Mouse (Mus musculus) urinary bladder, postnatal 14 days (tissue): Measurements from ENCODE around the gene Ftcd.

Experiments used
- DNase-seq: peaks from one replicate; pipeline ENCODE4 v3.0.0; 2021; ENCODE audit warnings: low spot score

Ftcd gene

GRCm38 (mm10) chr10:76612473-76612872, 37.0 kb downstream of the Ftcd start:
- no peak for DNase-seq

- DNase-seq, result no peak
Measured at GRCm38 (mm10) chr10:76622411-76622810, 47.0 kb downstream of the Ftcd start.

DNA sequence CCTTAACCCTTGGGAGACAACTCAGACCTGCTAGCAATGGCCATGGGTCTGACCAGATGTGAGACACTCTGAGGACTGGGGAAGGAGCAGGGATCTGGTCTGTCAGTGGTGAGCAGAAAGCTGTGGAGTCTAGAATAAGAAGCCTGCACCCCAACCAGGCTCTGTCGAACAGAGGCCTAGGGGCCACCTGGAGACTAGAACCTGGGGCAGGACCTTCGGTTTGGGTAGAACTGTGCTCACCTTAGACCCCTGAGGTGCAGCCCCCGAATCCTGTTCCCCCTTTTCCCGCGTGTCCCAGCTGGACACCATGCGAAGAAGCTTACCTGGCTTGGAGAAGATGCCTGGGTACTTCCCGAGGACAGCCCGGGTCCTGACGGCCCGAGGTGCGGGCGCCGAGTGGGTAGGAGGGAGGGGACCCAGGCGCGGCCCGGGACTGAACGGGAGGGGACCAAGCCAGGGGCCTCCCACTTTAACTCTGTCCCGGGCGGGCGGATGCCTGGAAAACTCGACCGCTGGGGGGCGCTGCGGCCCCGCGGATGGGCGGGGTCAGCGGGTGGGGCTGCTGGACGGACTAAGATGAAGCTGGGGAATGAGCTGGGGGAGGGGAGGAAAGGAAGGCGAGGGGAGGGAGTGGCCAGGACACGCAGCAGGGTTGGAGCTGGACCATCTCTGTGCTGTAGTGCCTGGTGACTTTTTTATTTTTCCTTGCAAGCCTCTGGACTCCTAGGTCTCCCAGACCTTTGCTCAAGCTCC, 47.7 kb downstream of the Ftcd start, which contains the start of gene Col6a2:
Gene Col6a2 (minus strand): TSS at position 703 of the 753 bp plus-strand sequence.
- DNase-seq, result peak; percentile 92

GRCm38 (mm10) chr10:76623734-76624133, 48.3 kb downstream of the Ftcd start:
- no peak for DNase-seq

- DNase-seq, result no peak
Measured at GRCm38 (mm10) chr10:76624903-76625302, 49.5 kb downstream of the Ftcd start.

GRCm38 (mm10) chr10:76627714-76628113, 52.3 kb downstream of the Ftcd start:
- DNase-seq, result no peak

DNA sequence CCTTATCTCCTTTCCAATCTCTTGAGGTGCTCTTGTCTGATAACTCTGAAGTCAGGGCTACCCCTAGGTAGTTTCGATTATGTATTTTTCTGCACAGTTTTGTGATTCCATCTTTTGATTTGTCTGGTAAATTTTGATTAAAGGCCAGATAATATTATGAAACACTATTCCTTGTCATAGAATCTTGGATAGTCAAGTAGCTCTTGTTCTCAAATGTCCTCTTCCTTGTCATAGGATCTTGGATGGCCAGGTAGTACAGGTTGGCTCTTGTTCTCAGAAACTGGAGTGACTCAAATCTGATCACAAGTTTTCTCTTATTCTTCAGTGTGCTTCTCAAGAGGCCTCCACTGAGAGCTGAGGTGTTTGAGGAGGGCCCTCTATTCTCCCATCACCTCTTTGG, 55.2 kb downstream of the Ftcd start:
- DNase-seq, result no peak

DNA sequence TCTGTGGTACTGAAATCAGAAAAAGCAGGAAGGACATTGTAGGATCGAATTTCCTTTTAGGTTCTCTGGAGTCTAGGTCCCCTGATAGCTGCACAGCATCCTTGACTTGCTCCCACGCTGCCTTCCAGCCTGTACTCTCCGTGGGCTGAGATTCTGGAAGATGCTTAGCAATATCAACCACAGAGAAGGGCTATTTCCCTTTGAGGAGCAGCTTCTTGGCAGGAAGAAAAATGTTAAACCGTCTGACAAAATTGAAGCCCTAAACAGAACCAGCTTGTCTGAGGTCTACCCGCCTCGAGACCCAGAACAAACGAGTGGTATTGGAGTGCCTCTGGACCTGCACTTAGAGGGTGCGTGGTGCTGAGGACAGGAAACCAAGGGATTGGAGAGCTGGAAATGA, 57.2 kb downstream of the Ftcd start:
- no peak for DNase-seq

DNA sequence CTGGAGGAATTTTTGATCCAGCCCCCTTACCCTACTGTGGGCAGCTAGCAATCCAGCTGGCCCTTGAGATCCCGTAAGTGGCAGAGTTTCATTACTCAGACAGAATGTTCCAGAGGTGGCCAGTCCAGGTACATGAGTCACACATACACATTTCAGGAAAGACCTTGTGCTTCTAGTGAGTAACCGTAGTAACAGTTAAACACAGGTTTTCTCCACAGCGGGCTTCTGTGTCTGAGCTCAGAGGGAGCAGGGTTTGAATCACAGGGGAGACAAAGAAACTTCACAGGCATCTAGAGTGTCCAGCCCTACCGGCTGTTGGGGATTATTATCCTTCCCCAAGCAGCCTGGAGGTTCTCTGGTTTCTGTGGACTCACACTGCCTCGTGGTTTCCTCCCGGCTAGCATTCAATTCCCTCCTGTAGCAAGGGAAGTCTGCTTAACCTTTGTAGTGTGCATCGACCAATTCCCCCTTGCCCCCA, 58.7 kb downstream of the Ftcd start:
- DNase-seq, result no peak

GRCm38 (mm10) chr10:76634584-76634983, 59.1 kb downstream of the Ftcd start:
- no peak for DNase-seq

GRCm38 (mm10) chr10:76636026-76636425, 60.6 kb downstream of the Ftcd start:
- peak; percentile 40 for DNase-seq

DNA sequence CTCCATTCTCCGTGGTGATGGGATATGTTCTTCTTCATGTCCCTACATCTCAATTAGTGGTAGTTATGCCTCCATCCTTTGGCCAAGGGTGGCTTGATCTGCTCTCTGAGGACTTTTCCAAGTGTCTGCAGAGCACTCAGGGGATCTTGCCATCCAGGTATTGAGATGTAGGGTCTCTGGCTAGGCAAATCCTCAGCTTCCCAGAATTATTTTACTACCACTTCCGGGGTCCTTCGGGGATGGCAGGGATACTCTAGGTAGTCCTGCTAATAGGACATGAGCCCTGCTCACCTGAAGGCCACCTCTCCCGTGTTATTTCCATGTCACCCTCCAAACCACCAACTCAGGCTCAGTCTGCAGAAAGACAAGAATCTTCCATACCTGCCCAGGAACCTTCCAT, 61.2 kb downstream of the Ftcd start:
- DNase-seq, result no peak
